Mouse (Mus musculus) stomach, postnatal 0 days (tissue): Measurements from ENCODE around the gene Klhl6.

Experiments used
- CTCF ChIP-seq: IDR thresholded peaks from 2 replicates; pipeline ENCODE4 v1.5.1; 2016; ENCODE audit warnings: antibody characterized with exemption, low read depth, mild to moderate bottlenecking, moderate library complexity
- EP300 ChIP-seq: optimal IDR thresholded peaks from 2 replicates; pipeline ENCODE3; 2016; ENCODE audit warnings: antibody characterized with exemption

DNA sequence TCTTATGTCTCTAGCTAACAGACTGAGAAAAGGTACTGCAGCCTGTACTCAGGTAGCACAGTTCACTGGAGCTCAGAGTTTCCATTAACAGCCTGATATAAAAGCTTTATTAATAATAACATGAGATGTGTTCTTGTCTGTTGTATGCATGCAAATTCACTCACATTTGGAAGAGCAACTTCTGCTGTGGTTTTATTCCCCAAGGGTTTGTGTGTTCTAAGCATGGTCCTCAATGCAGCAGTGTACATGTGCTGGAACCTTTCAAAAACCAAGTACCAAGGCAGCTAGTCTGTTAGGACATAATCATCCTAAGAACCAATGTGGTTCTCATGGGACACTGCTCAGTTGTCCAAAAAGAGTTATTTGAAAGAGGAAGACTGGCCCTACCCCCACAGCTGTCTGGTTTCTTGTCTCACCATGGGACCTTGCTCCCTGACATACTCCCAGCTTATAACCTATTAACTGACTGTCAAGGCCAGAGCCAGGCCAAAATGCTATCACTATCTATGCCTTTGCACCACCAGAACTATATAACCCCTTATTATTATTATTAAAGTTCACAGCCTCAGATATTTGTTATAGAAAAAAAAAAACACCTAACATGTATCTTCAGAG, 10.0 kb downstream of the Klhl6 start:
- TF ChIP-seq CTCF: no peak
- TF ChIP-seq EP300: no peak
